Mouse (Mus musculus) lung, adult 2 months (tissue): Measurements from ENCODE around the gene Krtap4-7. TPM values are rescaled to one million over a fixed set of nuclear protein-coding genes. Genes with fewer than 3 reads are reported as not detected.
"Not testable (repeated sequence)": the region's sequence is repeated elsewhere in the genome, so short reads cannot be mapped to it uniquely, and the experiment has no call there.

Experiments used
- DNase-seq: peaks from one replicate; pipeline ENCODE4 v3.0.0; 2022
- H3K4me1 ChIP-seq: fragments of 200-500 bp; 2 replicates; pipeline ENCODE4 v1.6.1; 2011; ENCODE audit warnings: low read length; ENCODE audit not compliant: control insufficient read depth, insufficient read depth
- H3K4me3 ChIP-seq: fragments of 200-500 bp; replicated peaks from 2 replicates; pipeline ENCODE3; 2011; ENCODE audit warnings: low read depth, mild to moderate bottlenecking, control low read depth, low read length; ENCODE audit errors: extremely low read depth
- CTCF ChIP-seq: fragments of 200-500 bp; IDR thresholded peaks from 2 replicates; pipeline ENCODE4 v1.5.1; 2011; ENCODE audit warnings: mild to moderate bottlenecking, low read length, control low read depth; ENCODE audit not compliant: insufficient read depth
- POLR2A ChIP-seq: fragments of 200-500 bp; IDR thresholded peaks from 2 replicates; pipeline ENCODE4 v1.6.1; 2011; ENCODE audit warnings: low read depth, mild to moderate bottlenecking, control low read depth, low read length, borderline replicate concordance; ENCODE audit errors: extremely low read depth
- WGBS: fragments of 180-500 bp; shearing (Covaris S2); methylation state at CpG from one replicate; pipeline ENCODE4 v1.1.7; 2018; 5-methylcytosine and 5-hydroxymethylcytosine counted together
- polyA plus RNA-seq: library from polyadenylated mRNA; depleted of rRNA; stranded (reverse); fragments of >200 nt; gene quantifications from 2 replicates; pipeline ENCODE4 v1.2.3, GENCODE M21; 2012; rRNA removed

The Krtap4-7 gene
- polyA plus RNA-seq, 1 experiment, result not detected

DNA sequence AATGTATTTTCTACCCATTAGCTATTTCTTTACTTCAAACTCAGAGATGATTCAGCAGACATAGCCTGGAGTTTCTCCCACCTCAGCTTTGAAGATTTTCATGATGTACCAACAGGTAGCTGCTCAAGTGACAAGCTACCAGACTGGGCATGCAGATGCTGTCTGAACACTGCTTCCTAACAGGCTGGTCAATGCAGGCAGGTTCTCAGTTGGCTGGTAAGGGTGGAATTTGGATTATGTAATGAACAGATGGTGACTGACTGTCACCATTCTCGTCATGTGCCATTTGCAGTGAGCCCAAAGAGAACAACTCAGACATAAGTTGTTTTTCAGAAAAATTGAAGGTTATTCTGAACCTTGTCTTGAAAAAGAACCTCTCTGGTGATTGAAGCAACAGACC, 34.8 kb downstream of the Krtap4-7 start:
- no peak for DNase-seq
- H3K4me1 ChIP-seq, result no peaks in the 10 kb centered on the region
- no peak overlapping the region for H3K4me3 ChIP-seq
- WGBS, result 77% methylated on average over 1 of the region's 1 CpGs
- TF ChIP-seq POLR2A, result no peak
- TF ChIP-seq CTCF, result no peak

DNA sequence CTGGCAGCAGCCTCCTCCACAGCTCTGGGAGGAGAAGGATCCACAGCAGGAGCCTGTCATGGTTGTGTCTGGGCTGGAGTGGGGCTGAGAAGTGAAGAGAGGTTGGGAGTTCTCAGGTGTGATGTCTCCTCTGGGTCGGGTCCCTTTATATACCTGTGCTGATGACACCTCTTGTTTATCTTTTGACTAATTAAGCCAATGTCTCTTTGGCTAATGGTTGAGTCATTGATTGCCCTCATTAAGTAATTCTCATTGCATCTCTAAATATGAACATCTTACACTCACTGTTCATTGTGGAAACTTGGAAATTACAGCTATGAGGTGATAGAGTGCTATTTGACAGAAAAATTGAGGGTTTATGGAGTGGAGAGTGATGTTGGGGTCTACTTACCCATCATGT, 40.7 kb downstream of the Krtap4-7 start, which contains the start of gene Gm11938:
Gm11938 (minus strand) TSS at position 101 of the 400 bp plus-strand sequence.
- not testable (repeated sequence) for H3K4me1 ChIP-seq, H3K4me3 ChIP-seq, DNase-seq
- 48% methylated on average over 1 of the region's 1 CpGs for WGBS

DNA sequence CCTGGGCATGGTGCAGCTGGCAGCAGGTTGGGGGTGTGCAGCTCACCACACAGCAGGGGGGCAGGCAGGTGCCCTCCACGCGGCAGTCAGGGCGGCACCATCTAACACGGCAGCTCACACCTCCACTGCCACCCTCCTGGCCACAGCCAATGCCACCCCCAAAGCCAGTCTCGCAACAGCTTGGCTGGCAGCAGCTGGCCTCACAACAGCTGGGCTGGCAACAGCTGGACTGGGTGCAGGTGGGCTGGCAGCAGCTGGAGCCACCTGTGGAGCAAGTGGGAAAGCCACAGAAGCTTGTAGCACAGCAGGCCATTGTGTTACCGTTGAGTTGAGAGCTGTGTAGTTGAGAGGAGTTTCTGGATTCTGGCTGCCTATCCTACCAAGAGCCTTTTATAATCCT, 46.1 kb downstream of the Krtap4-7 start, which contains the start of gene Krtap9-3:
Krtap9-3 (minus strand) TSS at position 364 of the 400 bp plus-strand sequence.
- H3K4me3 ChIP-seq, DNase-seq, H3K4me1 ChIP-seq: not testable (repeated sequence)
- 71% methylated on average over 6 of the region's 6 CpGs for WGBS

Other genes starting within 250 kb of the Krtap4-7 start
- gene Krt12, start 221.8 kb downstream of the Krtap4-7 start, polyA plus RNA-seq, result 0.06 TPM in 1 of 2 replicates, not detected in the other
- 0.72 TPM in 1 of 2 replicates, not detected in the other for gene Krt20, start 205.9 kb downstream of the Krtap4-7 start, polyA plus RNA-seq
- gene Krt23, start 151.0 kb downstream of the Krtap4-7 start, polyA plus RNA-seq, result 20.2 and 26.1 TPM in 2 replicates
- not detected in 2 replicates for gene Krt39, start 122.8 kb downstream of the Krtap4-7 start, polyA plus RNA-seq
- not detected in 2 replicates for gene Krt40, start 100.9 kb downstream of the Krtap4-7 start, polyA plus RNA-seq
- 1.2 TPM in 1 of 2 replicates, not detected in the other for gene Krtap3-3, start 93.2 kb downstream of the Krtap4-7 start, polyA plus RNA-seq
- 8.7 TPM in 1 of 2 replicates, not detected in the other for gene Krtap3-2, start 87.2 kb downstream of the Krtap4-7 start, polyA plus RNA-seq
- gene Gm11939, start 84.6 kb downstream of the Krtap4-7 start, polyA plus RNA-seq, result not detected in 2 replicates
- not detected in 2 replicates for gene Krtap3-1, start 77.5 kb downstream of the Krtap4-7 start, polyA plus RNA-seq
- gene Krtap1-5, start 63.1 kb downstream of the Krtap4-7 start, polyA plus RNA-seq, result not detected in 2 replicates
- gene Krtap1-4, start 60.4 kb downstream of the Krtap4-7 start, polyA plus RNA-seq, result not detected in 2 replicates
- gene Krtap1-3, start 52.8 kb downstream of the Krtap4-7 start, polyA plus RNA-seq, result not detected in 2 replicates
- not detected in 2 replicates for gene Krtap9-3, start 46.0 kb downstream of the Krtap4-7 start, polyA plus RNA-seq
- gene Gm11938, start 40.8 kb downstream of the Krtap4-7 start, polyA plus RNA-seq, result not detected in 2 replicates
- gene Gm11937, start 33.9 kb downstream of the Krtap4-7 start, polyA plus RNA-seq, result not detected in 2 replicates
- not detected in 2 replicates for gene Krtap2-4, start 29.2 kb downstream of the Krtap4-7 start, polyA plus RNA-seq
- not detected in 2 replicates for gene Gm11562, start 23.7 kb downstream of the Krtap4-7 start, polyA plus RNA-seq
- gene Krtap4-1, start 15.9 kb downstream of the Krtap4-7 start, polyA plus RNA-seq, result not detected in 2 replicates
- gene Krtap4-2, start 9.0 kb downstream of the Krtap4-7 start, polyA plus RNA-seq, result not detected in 2 replicates
- gene Gm11555, start 6.1 kb upstream of the Krtap4-7 start, polyA plus RNA-seq, result not detected in 2 replicates
- not detected in 2 replicates for gene Gm11563, start 14.9 kb upstream of the Krtap4-7 start, polyA plus RNA-seq
- not detected in 2 replicates for gene Krtap4-6, start 21.9 kb upstream of the Krtap4-7 start, polyA plus RNA-seq
- gene Gm14190, start 46.7 kb upstream of the Krtap4-7 start, polyA plus RNA-seq, result not detected in 2 replicates
- not detected in 2 replicates for gene Gm14180, start 90.2 kb upstream of the Krtap4-7 start, polyA plus RNA-seq
- not detected in 2 replicates for gene Gm11595, start 128.8 kb upstream of the Krtap4-7 start, polyA plus RNA-seq
- not detected in 2 replicates for gene Krtap4-8, start 136.6 kb upstream of the Krtap4-7 start, polyA plus RNA-seq
- not detected in 2 replicates for gene Krtap4-9, start 141.1 kb upstream of the Krtap4-7 start, polyA plus RNA-seq
- not detected in 2 replicates for gene Gm11596, start 149.4 kb upstream of the Krtap4-7 start, polyA plus RNA-seq
- not detected in 2 replicates for gene Gm11569, start 154.8 kb upstream of the Krtap4-7 start, polyA plus RNA-seq
- gene Gm11554, start 160.4 kb upstream of the Krtap4-7 start, polyA plus RNA-seq, result not detected in 2 replicates
- gene Krtap4-13, start 165.8 kb upstream of the Krtap4-7 start, polyA plus RNA-seq, result not detected in 2 replicates
- gene Gm11564, start 171.6 kb upstream of the Krtap4-7 start, polyA plus RNA-seq, result not detected in 2 replicates
- not detected in 2 replicates for gene 2300003K06Rik, start 194.0 kb upstream of the Krtap4-7 start, polyA plus RNA-seq
- not detected in 2 replicates for gene Krtap4-16, start 207.5 kb upstream of the Krtap4-7 start, polyA plus RNA-seq
- not detected in 2 replicates for gene Gm11568, start 213.8 kb upstream of the Krtap4-7 start, polyA plus RNA-seq
- not detected in 2 replicates for gene Gm11559, start 220.4 kb upstream of the Krtap4-7 start, polyA plus RNA-seq
- gene Krtap9-1, start 229.3 kb upstream of the Krtap4-7 start, polyA plus RNA-seq, result not detected in 2 replicates
- gene Gm11567, start 235.1 kb upstream of the Krtap4-7 start, polyA plus RNA-seq, result 0.19 TPM in 1 of 2 replicates, not detected in the other